In the genomic region with DNA sequence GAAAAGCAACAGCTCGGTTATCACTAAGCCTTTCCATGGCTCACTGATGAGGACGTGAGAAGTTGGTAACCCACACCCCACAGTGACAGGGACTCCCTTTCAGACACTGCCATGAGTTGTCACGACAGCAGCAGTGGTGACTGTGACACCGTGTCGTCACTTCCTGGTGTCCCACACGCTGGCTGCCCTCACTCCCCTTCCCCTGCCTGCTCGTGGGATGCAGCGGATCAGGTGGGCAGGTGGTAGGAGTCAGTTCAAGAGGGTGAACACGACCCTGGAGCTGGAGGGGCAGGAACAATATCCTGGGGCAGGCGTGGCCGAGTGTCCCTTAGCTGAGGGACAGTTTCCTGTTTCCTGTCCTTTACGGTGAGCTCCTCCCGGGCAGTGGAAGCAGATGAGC, we compare ENCODE assay signal across 10 mouse cellular contexts.
DNase-seq lines count a peak whose midpoint lies in the region; ATAC-seq and TF ChIP-seq lines count a peak whose summit lies in the region.
"Had no signal": no experiment of that assay in that cellular context is flagged by ENCODE, and none has a peak within 500 bp of the region (broad histone marks: within the 10 kb centered on the region; RNA-seq: fewer than 3 reads in every experiment).

No protein-coding gene starts in this region.

- H3K27me3 ChIP-seq in liver, adult 2 months (ENCODE audit: control insufficient read depth, insufficient read depth, low read length): no peaks in the 10 kb centered on the region
- H3K27me3 ChIP-seq in liver, embryonic 12.5 days (replicated peaks): no peaks in the 10 kb centered on the region
- H3K27me3 ChIP-seq: neural tube, embryonic 12.5 days had no signal

- no peak for TF ChIP-seq CTCF in liver, adult 2 months (IDR thresholded peaks at IDR 0.05; ENCODE audit: low read depth, low read length)

- H3K4me2 ChIP-seq in liver, embryonic 12.5 days: no peak overlapping the region
- H3K4me2 ChIP-seq: neural tube, embryonic 12.5 days had no signal

- no peak overlapping the region for H3K27ac ChIP-seq in liver, adult 2 months (replicated peaks; ENCODE audit: insufficient read depth, low read depth, low read length)
- no peak overlapping the region for H3K27ac ChIP-seq in liver, embryonic 12.5 days
- H3K27ac ChIP-seq: layer of hippocampus, adult 2 months; neural tube, embryonic 12.5 days had no signal

- no peaks in the 10 kb centered on the region for H3K79me2 ChIP-seq in liver, adult 2 months (ENCODE audit: control insufficient read depth, insufficient read depth, low read length)

- ATAC-seq in CD4-positive, CD25-positive, alpha-beta regulatory T cell, adult 4 months: no peak
- no peak for ATAC-seq in liver, embryonic 12.5 days
- peak; percentile 39 for ATAC-seq in common myeloid progenitor, adult 5-6 weeks (replicated peaks; ENCODE audit: low read depth, poor library complexity, severe bottlenecking)
- ATAC-seq in megakaryocyte, adult 5-6 weeks (ENCODE audit: poor library complexity, severe bottlenecking): peak; percentile 62

- no peak for TF ChIP-seq POLR2A in liver, adult 2 months (IDR thresholded peaks at IDR 0.05; ENCODE audit: extremely low read depth, insufficient read depth, low read length)

- H3K9ac ChIP-seq in liver, adult 2 months (ENCODE audit: low read depth, low read length): no peak overlapping the region
- H3K9ac ChIP-seq in liver, embryonic 12.5 days: no peak overlapping the region
- H3K9ac ChIP-seq: neural tube, embryonic 12.5 days had no signal

- H3K4me1 ChIP-seq in liver, adult 2 months (ENCODE audit: control insufficient read depth, insufficient read depth, low read length): peaks cover 4% of the 10 kb centered on the region; the same call in 1 of the 2 replicates
- H3K4me1 ChIP-seq in liver, embryonic 12.5 days: peaks cover 20% of the 10 kb centered on the region

- no peaks in the 10 kb centered on the region for H3K36me3 ChIP-seq in liver, adult 2 months (ENCODE audit: control insufficient read depth, insufficient read depth, low read length)
- no peaks in the 10 kb centered on the region for H3K36me3 ChIP-seq in liver, embryonic 12.5 days
- H3K36me3 ChIP-seq: neural tube, embryonic 12.5 days had no signal

- peak overlapping the region; percentile 13; the same call in 1 of the 2 replicates for H3K4me3 ChIP-seq in liver, adult 2 months (ENCODE audit: insufficient read depth, low read depth, low read length)
- no peak overlapping the region for H3K4me3 ChIP-seq in liver, embryonic 12.5 days
- H3K4me3 ChIP-seq: layer of hippocampus, adult 2 months; neural tube, embryonic 12.5 days had no signal

- H3K9me3 ChIP-seq in liver, embryonic 12.5 days (replicated peaks): no peaks in the 10 kb centered on the region
- H3K9me3 ChIP-seq: neural tube, embryonic 12.5 days had no signal

- WGBS in liver, adult 2 months: 71% methylated on average over 13 of the region's 13 CpGs
- WGBS in liver, embryonic 12.5 days (ENCODE audit: insufficient replicate concordance): 27% methylated on average over 13 of the region's 13 CpGs

- DNase-seq in CD4-positive, CD25-positive, alpha-beta regulatory T cell, adult 2 months (ENCODE audit: low read depth, low spot score): peak; percentile 41
- DNase-seq in liver, adult 2 months (ENCODE audit: extremely low read depth, low read depth, low spot score): peak; percentile 5
- no peak for DNase-seq in urinary bladder, postnatal 14 days (ENCODE audit: low spot score)
- no peak for DNase-seq in cerebellum, postnatal 10 days

Comparison
In these comparisons a context has a peak if more than half of its experiments do, and no peak if none do; other contexts are left out.
1. DNase-seq: peak in CD4-positive, CD25-positive, alpha-beta regulatory T cell, adult 2 months (single experiment) and liver, adult 2 months (single experiment); none in urinary bladder, postnatal 14 days (single experiment) and cerebellum, postnatal 10 days (0 of 2).
2. ATAC-seq: peak in common myeloid progenitor, adult 5-6 weeks (single experiment) and megakaryocyte, adult 5-6 weeks (single experiment); none in CD4-positive, CD25-positive, alpha-beta regulatory T cell, adult 4 months (single experiment) and liver, embryonic 12.5 days (single experiment).